21 mouse cellular contexts compared by ENCODE assay signal in genomic region chr16:50798095-50798494, GRCm38 (mm10).
"Had no signal": no experiment of that assay in that cellular context is flagged by ENCODE, and none has a peak within 500 bp of the region (broad histone marks: within the 10 kb centered on the region; RNA-seq: fewer than 3 reads in every experiment).

No protein-coding gene starts in this region.

- ATAC-seq: midbrain, embryonic 13.5 days had no signal

- H3K9ac ChIP-seq: kidney, embryonic 15.5 days; liver, embryonic 13.5 days; lung, embryonic 14.5 days; midbrain, embryonic 13.5 days; neural tube, embryonic 12.5 days; neural tube, embryonic 15.5 days had no signal

- H3K4me1 ChIP-seq: liver, embryonic 13.5 days; megakaryocyte, embryonic 14.5 days; midbrain, embryonic 10.5 days; midbrain, embryonic 13.5 days; neural tube, embryonic 12.5 days; neural tube, embryonic 15.5 days had no signal

- H3K27me3 ChIP-seq: kidney, embryonic 15.5 days; liver, embryonic 13.5 days; megakaryocyte, embryonic 14.5 days; midbrain, embryonic 13.5 days; neural tube, embryonic 12.5 days; neural tube, embryonic 15.5 days had no signal

- H3K27ac ChIP-seq: kidney, embryonic 15.5 days; left cerebral cortex, adult 2 months; liver, embryonic 13.5 days; midbrain, embryonic 10.5 days; midbrain, embryonic 13.5 days; neural tube, embryonic 12.5 days; neural tube, embryonic 15.5 days; stomach, postnatal 0 days had no signal

- H3K4me2 ChIP-seq: kidney, embryonic 15.5 days; liver, embryonic 13.5 days; lung, embryonic 14.5 days; midbrain, embryonic 13.5 days; neural tube, embryonic 12.5 days; neural tube, embryonic 15.5 days had no signal

- H3K4me3 ChIP-seq: kidney, embryonic 15.5 days; left cerebral cortex, adult 2 months; liver, embryonic 13.5 days; megakaryocyte, embryonic 14.5 days; midbrain, embryonic 10.5 days; midbrain, embryonic 13.5 days; neural tube, embryonic 12.5 days; neural tube, embryonic 15.5 days had no signal

- H3K9me3 ChIP-seq: kidney, embryonic 15.5 days; liver, embryonic 13.5 days; megakaryocyte, embryonic 14.5 days; midbrain, embryonic 10.5 days; midbrain, embryonic 13.5 days; neural tube, embryonic 12.5 days; neural tube, embryonic 15.5 days had no signal

- H3K36me3 ChIP-seq: kidney, embryonic 15.5 days; liver, embryonic 13.5 days; midbrain, embryonic 10.5 days; midbrain, embryonic 13.5 days; neural tube, embryonic 12.5 days; neural tube, embryonic 15.5 days had no signal

- DNase-seq: kidney, postnatal 10 days; kidney, postnatal 36 days; layer of hippocampus, postnatal 36 days; liver, embryonic 13.5 days; lung, embryonic 14.5 days; lung, postnatal 10 days; lung, postnatal 36 days; right cerebral cortex, adult 18-20 months; right cerebral cortex, postnatal 14 days; right cerebral cortex, postnatal 4 days; thymus, adult 2 months; thymus, postnatal 14 days; thymus, postnatal 4 days had no signal
